Comparison of ENCODE assay signal across 8 mouse cellular contexts in the genomic region with DNA sequence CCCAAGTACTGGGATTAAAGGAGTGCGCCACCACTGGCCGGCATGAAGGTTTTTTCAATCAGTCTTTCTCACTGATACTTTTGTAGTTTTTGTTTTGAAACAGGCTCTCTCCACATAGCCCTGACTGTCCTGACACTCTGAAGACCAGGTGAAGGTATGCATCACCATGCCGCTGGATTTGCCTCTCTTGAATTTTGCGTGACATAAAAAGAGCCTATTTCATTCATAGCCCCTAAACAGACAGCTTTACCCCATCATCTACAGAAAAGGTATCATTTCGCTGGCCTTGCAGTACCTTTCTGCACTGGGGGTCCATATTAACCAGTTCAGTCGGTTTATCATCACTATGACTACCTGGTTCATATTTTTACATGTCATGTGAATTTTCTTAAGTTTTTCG. TPM values are rescaled to one million over a fixed set of nuclear protein-coding genes. Genes with fewer than 3 reads are reported as not detected.
DNase-seq lines count a peak whose midpoint lies in the region; ATAC-seq and TF ChIP-seq lines count a peak whose summit lies in the region.

No protein-coding gene starts in this region.

- peak overlapping the region; percentile 73 for H3K4me2 ChIP-seq in kidney, embryonic 16.5 days (replicated peaks; ENCODE audit: low read depth, low read length)

- peak overlapping the region; percentile 24 for H3K9ac ChIP-seq in ES-Bruce4 (ENCODE audit: low read depth, poor library complexity, severe bottlenecking)
- peak overlapping the region; percentile 64 for H3K9ac ChIP-seq in kidney, embryonic 16.5 days (replicated peaks; ENCODE audit: low read length)

- 12% methylated on average over 7 of the region's 7 CpGs for WGBS in kidney, embryonic 16.5 days

- no peaks in the 10 kb centered on the region for H3K27me3 ChIP-seq in ES-Bruce4 (ENCODE audit: control insufficient read depth, insufficient read depth, low read length, poor library complexity, severe bottlenecking)
- 0 out of 2 replicates have a peak, but pooled peaks cover 2% of the 10 kb centered on the region for H3K27me3 ChIP-seq in erythroblast, embryonic 14.5 days (ENCODE audit: control insufficient read depth)
- no peaks in the 10 kb centered on the region for H3K27me3 ChIP-seq in kidney, embryonic 16.5 days (ENCODE audit: insufficient read depth, low read length)

- TF ChIP-seq CTCF in ES-Bruce4 (IDR thresholded peaks at IDR 0.05; ENCODE audit: low read depth, low read length): peak; percentile 3

- no peak for TF ChIP-seq POLR2A in ES-Bruce4 (IDR thresholded peaks at IDR 0.05; ENCODE audit: insufficient read depth, low read length)

- no peak for TF ChIP-seq EP300 in ES-Bruce4 (IDR thresholded peaks at IDR 0.05; ENCODE audit: insufficient read depth, low read depth, low read length)

- no peaks in the 10 kb centered on the region for H3K9me3 ChIP-seq in ES-Bruce4 (replicated peaks; ENCODE audit: control insufficient read depth, insufficient read depth, low read length, poor library complexity, severe bottlenecking)
- no peaks in the 10 kb centered on the region for H3K9me3 ChIP-seq in erythroblast, embryonic 14.5 days (ENCODE audit: control insufficient read depth, low read length)
- H3K9me3 ChIP-seq in kidney, embryonic 16.5 days (ENCODE audit: low read length): no peaks in the 10 kb centered on the region

- H3K36me3 ChIP-seq in ES-Bruce4 (ENCODE audit: control insufficient read depth, insufficient read depth, low read length, poor library complexity, severe bottlenecking): peaks cover 13% of the 10 kb centered on the region
- peaks cover 27% of the 10 kb centered on the region for H3K36me3 ChIP-seq in erythroblast, embryonic 14.5 days (ENCODE audit: control insufficient read depth)
- peaks cover 5% of the 10 kb centered on the region for H3K36me3 ChIP-seq in kidney, embryonic 16.5 days (ENCODE audit: insufficient read depth, low read length)

- peak overlapping the region; percentile 44 for H3K4me3 ChIP-seq in ES-Bruce4 (ENCODE audit: low read depth, low read length)
- peak overlapping the region; percentile 95 for H3K4me3 ChIP-seq in erythroblast, embryonic 14.5 days (replicated peaks)
- H3K4me3 ChIP-seq in kidney, embryonic 16.5 days (ENCODE audit: low read length): peak overlapping the region; percentile 89

- no peaks in the 10 kb centered on the region for H3K4me1 ChIP-seq in ES-Bruce4 (ENCODE audit: control insufficient read depth, insufficient read depth, low read length)
- H3K4me1 ChIP-seq in erythroblast, embryonic 14.5 days (ENCODE audit: control insufficient read depth): peaks cover 34% of the 10 kb centered on the region
- peaks cover 16% of the 10 kb centered on the region for H3K4me1 ChIP-seq in kidney, embryonic 16.5 days (ENCODE audit: insufficient read depth, low read length)

- peak; percentile 88 for DNase-seq in heart, adult 11 months
- DNase-seq in heart, adult 9 months (ENCODE audit: low spot score in 2 of 2): no peak
- DNase-seq in retina, embryonic 14.5 days (ENCODE audit: low spot score): no peak
- no peak for DNase-seq in frontal cortex, postnatal 10 days (ENCODE audit: low spot score in 2 of 2)

- H3K27ac ChIP-seq in ES-Bruce4 (ENCODE audit: insufficient read depth, low read length): peak overlapping the region; percentile 70
- H3K27ac ChIP-seq in kidney, embryonic 16.5 days (ENCODE audit: low read length): 0 out of 2 replicates have a peak overlapping the region, but pooled peaks have one; percentile 38

- ATAC-seq in kidney, embryonic 16.5 days (ENCODE audit: low FRiP score, low TSS enrichment): peak; percentile 64
- ATAC-seq in megakaryocyte, adult 5-6 weeks (ENCODE audit: poor library complexity, severe bottlenecking): peak; percentile 28

RNA-seq across cellular contexts. Expression of a gene that starts 0.4 kb away (rescaled TPM):
- 76.9 and 98.1 TPM in 2 replicates for polyA plus RNA-seq in ES-Bruce4 (2011; ENCODE audit: insufficient read depth, insufficient read length, low read depth, missing spikeins)
- polyA plus RNA-seq in erythroblast, embryonic 14.5 days (2012): 83.5 and 87.7 TPM in 2 replicates
- polyA plus RNA-seq in kidney, embryonic 16.5 days (2015; fragmentation: Nextera tagmentation; extraction: Ambion mirVana): 23.0 and 25.4 TPM in 2 replicates
- 167 and 180 TPM in 2 replicates for total RNA-seq in megakaryocyte, adult 5-6 weeks (2015)
- 10.7 and 21.5 TPM in 2 replicates for total RNA-seq in megakaryocyte, adult 5-6 weeks (2017)

RNA-seq across cellular contexts. Expression of a gene that starts 28.4 kb away (rescaled TPM):
- 51.8 and 64.1 TPM in 2 replicates for polyA plus RNA-seq in ES-Bruce4 (2011; ENCODE audit: insufficient read depth, insufficient read length, low read depth, missing spikeins)
- 0.33 and 0.77 TPM in 2 replicates for polyA plus RNA-seq in erythroblast, embryonic 14.5 days (2012)
- 40.5 and 42.1 TPM in 2 replicates for polyA plus RNA-seq in kidney, embryonic 16.5 days (2015; fragmentation: Nextera tagmentation; extraction: Ambion mirVana)
- total RNA-seq in megakaryocyte, adult 5-6 weeks (2015): 25.5 and 28.3 TPM in 2 replicates
- 26.8 and 36.1 TPM in 2 replicates for total RNA-seq in megakaryocyte, adult 5-6 weeks (2017)

RNA-seq across cellular contexts. Expression of a gene that starts 28.5 kb away (rescaled TPM):
- 72.3 and 76.0 TPM in 2 replicates for polyA plus RNA-seq in ES-Bruce4 (2011; ENCODE audit: insufficient read depth, insufficient read length, low read depth, missing spikeins)
- 67.6 and 75.2 TPM in 2 replicates for polyA plus RNA-seq in erythroblast, embryonic 14.5 days (2012)
- 160 and 161 TPM in 2 replicates for polyA plus RNA-seq in kidney, embryonic 16.5 days (2015; fragmentation: Nextera tagmentation; extraction: Ambion mirVana)
- 73.9 and 78.7 TPM in 2 replicates for total RNA-seq in megakaryocyte, adult 5-6 weeks (2015)
- 63.7 and 73.2 TPM in 2 replicates for total RNA-seq in megakaryocyte, adult 5-6 weeks (2017)

RNA-seq across cellular contexts. Expression of a gene that starts 39.4 kb away (rescaled TPM):
- polyA plus RNA-seq in ES-Bruce4 (2011; ENCODE audit: insufficient read depth, insufficient read length, low read depth, missing spikeins): 18.4 and 26.1 TPM in 2 replicates
- 1.5 TPM in 2 replicates for polyA plus RNA-seq in erythroblast, embryonic 14.5 days (2012)
- polyA plus RNA-seq in kidney, embryonic 16.5 days (2015; fragmentation: Nextera tagmentation; extraction: Ambion mirVana): 25.9 and 27.7 TPM in 2 replicates
- total RNA-seq in megakaryocyte, adult 5-6 weeks (2015): 35.0 and 39.1 TPM in 2 replicates
- 33.8 and 34.4 TPM in 2 replicates for total RNA-seq in megakaryocyte, adult 5-6 weeks (2017)

RNA-seq across cellular contexts. Expression of a gene that starts 51.6 kb away (rescaled TPM):
- polyA plus RNA-seq in ES-Bruce4 (2011; ENCODE audit: insufficient read depth, insufficient read length, low read depth, missing spikeins): not detected in 2 replicates
- 0.20 and 0.37 TPM in 2 replicates for polyA plus RNA-seq in erythroblast, embryonic 14.5 days (2012)
- not detected in 2 replicates for polyA plus RNA-seq in kidney, embryonic 16.5 days (2015; fragmentation: Nextera tagmentation; extraction: Ambion mirVana)
- total RNA-seq in megakaryocyte, adult 5-6 weeks (2015): not detected in 2 replicates
- 0.59 TPM in 1 of 2 replicates, not detected in the other for total RNA-seq in megakaryocyte, adult 5-6 weeks (2017)

Comparison
In these comparisons a context has a peak if more than half of its experiments do, and no peak if none do; other contexts are left out.
1. H3K4me3 ChIP-seq: peak in every context shown above with its lines; median percentile 95 in erythroblast, embryonic 14.5 days; 89 in kidney, embryonic 16.5 days; 44 in ES-Bruce4.
2. RNA of a gene that starts 28.4 kb away (polyA plus RNA-seq): 51.8 to 64.1 TPM in ES-Bruce4 and 40.5 to 42.1 TPM in kidney, embryonic 16.5 days; 0.33 to 0.77 TPM in erythroblast, embryonic 14.5 days; every median in the first group is over 10 times any median in the second.